22 mouse cellular contexts compared by ENCODE assay signal in genomic region chr10:100055082-100055481, GRCm38 (mm10).
"Had no signal": no experiment of that assay in that cellular context is flagged by ENCODE, and none has a peak within 500 bp of the region (broad histone marks: within the 10 kb centered on the region; RNA-seq: fewer than 3 reads in every experiment).

No protein-coding gene starts in this region.

- H3K9ac ChIP-seq: heart, embryonic 13.5 days; heart, embryonic 15.5 days; hindbrain, embryonic 13.5 days; hindbrain, embryonic 15.5 days; kidney, embryonic 15.5 days; limb, embryonic 13.5 days; limb, embryonic 15.5 days; liver, embryonic 12.5 days; liver, embryonic 14.5 days had no signal

- DNase-seq: gastrocnemius, adult 2 months; gastrocnemius, postnatal 10 days; gastrocnemius, postnatal 25 days; heart, postnatal 14 days; heart, postnatal 36 days; kidney, adult 11 months; kidney, adult 2 months; kidney, adult 9 months; kidney, postnatal 14 days; kidney, postnatal 36 days; layer of hippocampus, postnatal 36 days; left cerebral cortex, postnatal 4 days had no signal

- H3K27ac ChIP-seq: gastrocnemius, adult 2 months; heart, embryonic 13.5 days; heart, embryonic 15.5 days; hindbrain, embryonic 13.5 days; hindbrain, embryonic 15.5 days; kidney, embryonic 15.5 days; kidney, postnatal 0 days; limb, embryonic 13.5 days; limb, embryonic 15.5 days; liver, embryonic 12.5 days; liver, embryonic 14.5 days had no signal

- H3K4me1 ChIP-seq: heart, embryonic 13.5 days; heart, embryonic 15.5 days; hindbrain, embryonic 15.5 days; liver, embryonic 12.5 days had no signal

- H3K4me3 ChIP-seq: gastrocnemius, adult 2 months; heart, embryonic 13.5 days; heart, embryonic 15.5 days; hindbrain, embryonic 13.5 days; hindbrain, embryonic 15.5 days; kidney, embryonic 15.5 days; limb, embryonic 13.5 days; limb, embryonic 15.5 days; liver, embryonic 12.5 days had no signal

- H3K36me3 ChIP-seq: heart, embryonic 15.5 days; hindbrain, embryonic 13.5 days; hindbrain, embryonic 15.5 days; kidney, embryonic 15.5 days; limb, embryonic 13.5 days; limb, embryonic 15.5 days had no signal

- H3K27me3 ChIP-seq: heart, embryonic 13.5 days; heart, embryonic 15.5 days; hindbrain, embryonic 13.5 days; hindbrain, embryonic 15.5 days; kidney, embryonic 15.5 days; limb, embryonic 13.5 days; limb, embryonic 15.5 days; liver, embryonic 12.5 days had no signal

- ATAC-seq: liver, embryonic 12.5 days had no signal
